Mouse (Mus musculus): ENCODE measurements around the gene 2410137M14Rik.

- TF ChIP-seq GATA1 (IDR thresholded peaks at IDR 0.05; ENCODE audit: borderline replicate concordance, low read length) (no peak), FLI1 (IDR thresholded peaks at IDR 0.05; ENCODE audit: low read length) (no peak)
Observed at GRCm38 (mm10) chr17:36949265-36949664, 31.8 kb downstream of the 2410137M14Rik start.
